Mouse (Mus musculus): ENCODE data around the gene Olfr90. TPM values are rescaled to one million over a fixed set of nuclear protein-coding genes. Genes with fewer than 3 reads are reported as not detected.

Olfr90 gene
- total and polyA plus RNA-seq, 3 experiments, result not detected

GRCm38 (mm10) chr17:37051745-37052144 lies 36.6 kb downstream of the Olfr90 start:
- H3K9ac ChIP-seq (ENCODE audit: insufficient read depth, low read depth), result no peak overlapping the region

GRCm38 (mm10) chr17:37050876-37051275 lies 37.4 kb downstream of the Olfr90 start:
- Histone ChIP-seq H3K27me3 (replicated peaks) (no peaks in the 10 kb centered on the region), H3K9me3 (replicated peaks; ENCODE audit: low read length) (no peaks in the 10 kb centered on the region), H3K9ac (ENCODE audit: insufficient read depth, low read depth) (no peak overlapping the region), H3K36me3 (replicated peaks in 1 of 2; ENCODE audit: control insufficient read depth in 1 of 2, insufficient read depth in 1 of 2, low read length in 1 of 2) (peaks cover 7 to 56% of the 10 kb centered on the region in 2 experiments), H3K79me2 (replicated peaks; ENCODE audit: control insufficient read depth, extremely low read depth, insufficient read depth, poor library complexity, severe bottlenecking) (no peaks in the 10 kb centered on the region), H3K4me1 (ENCODE audit: control insufficient read depth in 1 of 2, insufficient read depth in 2 of 2) (peaks cover 4 to 9% of the 10 kb centered on the region in 2 experiments), H3K4me3 (replicated peaks in 1 of 3; ENCODE audit: low read depth in 2 of 3, low read length in 2 of 3, poor library complexity in 1 of 3) (no peak overlapping the region), H3K27ac (ENCODE audit: insufficient read depth, low read depth) (no peak overlapping the region), H3K4me2 (ENCODE audit: insufficient read depth, low read depth, poor library complexity, severe bottlenecking) (no peak overlapping the region)
- dilution Hi-C loops (cut with MboI; ENCODE audit: extremely low pct_ligation_motif_present, extremely low pct_unique_long_range_greater_than_20kb, low sequenced_read_pairs), result no loop called here
- in situ Hi-C loops (cut with MboI; ENCODE audit: low pct_ligation_motif_present, low pct_unique_long_range_greater_than_20kb, low sequenced_read_pairs), result loop anchor here (5.0 kb wide), 1 partner anchor 134 kb away; no protein-coding TSS in a partner anchor
- no peak for DNase-seq (ENCODE audit: extremely low read depth)
- no peak for TF ChIP-seq ETS1 (conservative IDR thresholded peaks at IDR 0.05; ENCODE audit: low read depth, low read length)
- no peak for TF ChIP-seq POLR2A (IDR thresholded peaks at IDR 0.05; ENCODE audit: low read depth, low read length)
- no peak for TF ChIP-seq GABPA (IDR thresholded peaks at IDR 0.05; ENCODE audit: insufficient replicate concordance, low read depth, low read length)
- no peak for TF ChIP-seq MAZ (IDR thresholded peaks at IDR 0.05; ENCODE audit: low read depth, low read length)
- no peak for TF ChIP-seq SMC3 (IDR thresholded peaks at IDR 0.05; ENCODE audit: low read depth, low read length)
- no peak for TF ChIP-seq JUND (conservative IDR thresholded peaks at IDR 0.05; ENCODE audit: low read depth, low read length)
- TF ChIP-seq RCOR1 (conservative IDR thresholded peaks at IDR 0.05; ENCODE audit: low read depth, low read length), result no peak
- TF ChIP-seq PAX5 (IDR thresholded peaks at IDR 0.05; ENCODE audit: low read length), result no peak
- no peak for TF ChIP-seq HCFC1 (IDR thresholded peaks at IDR 0.05; ENCODE audit: low read depth, low read length)
- TF ChIP-seq ZC3H11A (IDR thresholded peaks at IDR 0.05; ENCODE audit: low read depth, low read length), result no peak
- TF ChIP-seq JUN (IDR thresholded peaks at IDR 0.05; ENCODE audit: insufficient read depth, low read depth, low read length), result no peak
- no peak for TF ChIP-seq ZKSCAN1 (IDR thresholded peaks at IDR 0.05; ENCODE audit: borderline replicate concordance, low read depth, low read length)

More at GRCm38 (mm10) chr17:37051745-37052144, 36.6 kb downstream of the Olfr90 start:
- no peak overlapping the region for H3K4me3 ChIP-seq (replicated peaks in 1 of 3; ENCODE audit: low read depth in 2 of 3, low read length in 2 of 3, poor library complexity in 1 of 3)
- TF ChIP-seq TBP (conservative IDR thresholded peaks at IDR 0.05; ENCODE audit: low read depth, low read length) (no peak), MYC (IDR thresholded peaks at IDR 0.05; ENCODE audit: low read depth, low read length) (no peak), RAD21 (IDR thresholded peaks at IDR 0.05; ENCODE audit: low read depth, low read length) (no peak), ZNF384 (IDR thresholded peaks at IDR 0.05; ENCODE audit: low read depth, low read length) (no peak), USF2 (conservative IDR thresholded peaks at IDR 0.05; ENCODE audit: low read depth, low read length) (no peak), CHD2 (IDR thresholded peaks at IDR 0.05; ENCODE audit: low read length) (no peak), JUN (IDR thresholded peaks at IDR 0.05; ENCODE audit: insufficient read depth, low read depth, low read length) (no peak), PAX5 (IDR thresholded peaks at IDR 0.05; ENCODE audit: low read length) (no peak), ZKSCAN1 (IDR thresholded peaks at IDR 0.05; ENCODE audit: borderline replicate concordance, low read depth, low read length) (no peak), MEF2A (IDR thresholded peaks at IDR 0.05; ENCODE audit: borderline replicate concordance, low read depth, low read length) (no peak), MAZ (IDR thresholded peaks at IDR 0.05; ENCODE audit: low read depth, low read length) (no peak)
- H3K36me3 ChIP-seq (replicated peaks in 1 of 2; ENCODE audit: control insufficient read depth in 1 of 2, insufficient read depth in 1 of 2, low read length in 1 of 2), result peaks cover 8 to 64% of the 10 kb centered on the region in 2 experiments
- H3K9me3 ChIP-seq (replicated peaks; ENCODE audit: low read length), result no peaks in the 10 kb centered on the region
- dilution Hi-C loops (cut with MboI; ENCODE audit: extremely low pct_ligation_motif_present, extremely low pct_unique_long_range_greater_than_20kb, low sequenced_read_pairs) (no loop called here), in situ Hi-C loops (cut with MboI; ENCODE audit: low pct_ligation_motif_present, low pct_unique_long_range_greater_than_20kb, low sequenced_read_pairs) (loop anchor here (5.0 kb wide), 1 partner anchor 134 kb away; no protein-coding TSS in a partner anchor)
- no peaks in the 10 kb centered on the region for H3K27me3 ChIP-seq (replicated peaks)
- H3K79me2 ChIP-seq (replicated peaks; ENCODE audit: control insufficient read depth, extremely low read depth, insufficient read depth, poor library complexity, severe bottlenecking), result no peaks in the 10 kb centered on the region
- H3K4me2 ChIP-seq (ENCODE audit: insufficient read depth, low read depth, poor library complexity, severe bottlenecking), result no peak overlapping the region
- H3K4me1 ChIP-seq (ENCODE audit: control insufficient read depth in 1 of 2, insufficient read depth in 2 of 2), result peaks cover 4 to 7% of the 10 kb centered on the region in 2 experiments
- DNase-seq (ENCODE audit: extremely low read depth), result no peak
- no peak overlapping the region for H3K27ac ChIP-seq (ENCODE audit: insufficient read depth, low read depth)
